Mouse (Mus musculus) frontal cortex, postnatal 10 days (tissue): Measurements from ENCODE around the gene Creb5.
A peak's percentile ranks its signal among the peaks of the same experiment; 100 is the strongest.

ENCODE experiments used
- DNase-seq, 2 experiments: peaks; one replicate each; pipeline ENCODE4 v3.0.0; 2022; ENCODE audit warnings: low spot score in 2 of 2, mixed read lengths in 1 of 2

Gene Creb5

DNA sequence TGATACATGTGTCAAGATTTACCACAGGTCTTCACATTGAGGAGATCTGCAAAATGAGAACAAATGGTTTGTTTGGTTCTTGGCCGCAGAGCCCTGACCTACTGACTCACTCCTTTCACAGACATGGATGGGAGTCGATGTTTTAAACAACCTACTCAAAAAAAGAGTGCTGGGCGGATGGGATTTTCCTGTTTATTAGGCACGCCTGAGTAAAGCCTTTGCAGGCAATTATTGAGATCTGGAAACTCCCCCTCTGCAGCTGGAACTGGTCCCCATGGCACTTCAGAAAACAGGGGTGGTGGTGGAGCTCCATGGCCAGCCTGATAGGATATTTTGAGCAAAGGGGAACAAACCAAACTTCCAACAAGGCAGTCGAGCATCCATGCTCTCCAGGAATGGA is 258.9 kb downstream of the Creb5 start:
- no peak for DNase-seq

- no peak for DNase-seq
Measured at GRCm38 (mm10) chr6:53548236-53548635, 261.2 kb downstream of the Creb5 start.

DNA sequence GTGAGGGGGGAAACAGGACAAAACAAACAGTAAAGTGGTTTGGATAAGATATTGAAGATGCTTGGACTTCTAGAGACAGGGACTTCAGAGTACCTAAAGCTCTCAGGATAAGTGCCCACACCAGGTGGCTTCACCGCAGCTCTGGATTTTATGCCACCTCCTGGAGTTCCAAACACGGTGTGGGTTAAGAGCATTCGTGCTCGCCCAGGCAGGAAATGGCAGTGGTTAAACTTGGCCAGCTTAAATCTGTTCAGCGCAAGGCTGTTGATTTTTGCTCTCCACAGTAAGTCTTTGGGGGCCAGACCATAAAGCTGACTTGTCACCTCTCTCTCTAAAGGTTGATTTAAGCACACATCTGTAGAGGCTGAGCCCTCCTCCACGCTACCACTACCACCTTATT is 262.3 kb downstream of the Creb5 start:
- DNase-seq = no peak

DNA sequence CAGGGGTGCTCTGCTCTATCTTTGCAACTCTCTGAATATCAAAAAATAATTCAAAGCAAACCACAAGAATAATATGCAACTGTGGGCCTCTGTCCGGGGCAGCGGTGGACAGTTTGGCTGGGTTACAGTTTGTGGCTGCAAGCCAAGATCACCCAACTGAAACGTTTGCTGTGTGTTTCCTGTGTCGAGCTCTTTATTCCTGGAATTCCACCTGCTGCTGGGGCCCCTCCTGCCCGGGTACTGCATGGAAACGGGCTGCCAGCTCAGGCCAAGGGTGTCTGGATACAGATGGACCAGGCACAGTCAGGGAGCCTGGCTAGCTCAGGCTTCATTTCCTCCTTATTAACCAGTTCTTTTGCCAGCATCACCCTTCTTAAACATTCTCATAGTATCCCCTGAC is 269.0 kb downstream of the Creb5 start:
- no peak for DNase-seq

DNA sequence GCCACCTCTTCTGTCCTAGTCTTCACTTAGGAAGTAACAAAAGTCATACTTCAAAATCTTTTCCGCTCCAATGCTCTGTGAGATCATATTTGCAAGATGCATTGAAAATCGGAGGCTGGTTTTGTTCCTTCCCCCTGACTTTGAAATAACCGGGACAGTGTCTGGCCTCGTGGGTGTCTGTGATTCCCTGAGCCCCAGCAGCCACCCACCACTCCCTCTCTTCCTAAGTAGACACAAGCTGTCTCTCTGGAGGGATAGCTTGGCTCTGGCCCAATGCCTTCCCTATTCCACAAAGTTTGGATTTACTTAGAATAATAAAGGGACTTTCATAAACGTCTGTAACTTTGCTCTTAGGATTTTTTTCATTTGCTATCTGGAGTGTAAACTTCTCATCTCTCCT is 273.9 kb downstream of the Creb5 start:
- DNase-seq = no peak

- DNase-seq = no peak
Measured at GRCm38 (mm10) chr6:53562586-53562985, 275.5 kb downstream of the Creb5 start.

DNA sequence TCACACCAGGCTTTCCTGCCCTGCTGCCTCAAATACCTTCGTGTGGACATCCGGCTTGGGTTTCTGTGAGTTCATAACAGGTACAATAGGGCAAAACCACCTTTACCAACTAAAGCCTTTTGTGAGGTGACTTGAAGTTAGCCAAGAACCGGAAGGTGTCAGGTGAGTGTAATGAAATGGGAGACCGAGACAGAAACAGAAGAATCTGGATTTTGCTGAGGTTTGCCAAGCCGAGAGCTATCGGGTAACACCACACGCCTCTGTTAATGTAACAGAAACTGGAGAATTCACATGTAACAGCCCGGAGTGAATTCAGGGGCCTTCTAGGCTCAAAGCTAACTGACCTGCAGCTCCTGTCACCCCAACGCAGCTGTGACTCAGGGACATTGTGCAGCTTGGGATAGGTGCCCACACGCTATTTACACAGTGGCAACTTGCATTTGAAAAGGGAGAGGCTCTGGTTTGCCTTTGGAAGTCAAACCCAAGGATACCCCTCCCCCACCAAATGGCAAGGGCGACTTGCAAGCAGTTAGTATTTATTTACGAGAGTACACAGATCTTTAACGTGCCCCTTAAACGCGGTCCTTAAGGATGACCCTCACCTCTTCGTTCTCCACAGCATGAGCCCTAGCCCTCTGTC is 276.6 kb downstream of the Creb5 start:
- DNase-seq = no peak

DNA sequence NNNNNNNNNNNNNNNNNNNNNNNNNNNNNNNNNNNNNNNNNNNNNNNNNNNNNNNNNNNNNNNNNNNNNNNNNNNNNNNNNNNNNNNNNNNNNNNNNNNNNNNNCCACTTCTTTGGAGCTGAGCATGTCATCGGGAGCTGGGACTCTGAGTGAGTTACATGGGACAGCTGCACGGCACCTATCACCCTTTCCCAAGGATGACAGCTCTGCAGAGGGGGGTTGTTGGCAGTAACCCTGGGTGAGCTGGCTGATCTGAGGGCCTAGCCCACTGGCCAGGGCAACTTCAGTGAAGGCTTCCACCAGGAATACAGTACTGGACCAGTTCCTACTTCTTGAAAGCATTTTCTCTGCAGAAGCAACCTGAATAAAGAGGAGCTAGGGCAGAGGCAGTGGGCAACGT is 282.4 kb downstream of the Creb5 start:
- DNase-seq = no peak

DNA sequence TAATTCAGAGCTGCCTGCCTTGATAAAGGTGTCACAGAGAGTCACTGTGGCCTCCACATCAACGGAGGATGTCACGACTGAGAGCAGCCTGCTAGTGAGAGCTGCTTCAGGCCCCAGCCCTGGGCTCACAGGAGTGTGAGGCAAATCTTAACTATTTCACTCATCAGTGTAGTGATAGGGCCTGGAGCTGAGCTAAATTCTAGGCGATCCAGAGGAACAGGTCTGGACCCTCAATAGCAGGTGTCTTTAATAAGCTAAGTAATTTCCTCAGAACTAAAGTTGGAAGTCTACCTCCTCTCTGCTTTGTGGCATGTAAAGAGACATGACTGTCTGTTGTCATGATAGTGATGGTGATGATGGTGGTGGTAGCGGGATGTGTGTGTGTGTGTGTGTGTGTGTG is 283.8 kb downstream of the Creb5 start:
- DNase-seq = no peak

- no peak for DNase-seq
Measured at GRCm38 (mm10) chr6:53571571-53572122, 284.6 kb downstream of the Creb5 start.

DNA sequence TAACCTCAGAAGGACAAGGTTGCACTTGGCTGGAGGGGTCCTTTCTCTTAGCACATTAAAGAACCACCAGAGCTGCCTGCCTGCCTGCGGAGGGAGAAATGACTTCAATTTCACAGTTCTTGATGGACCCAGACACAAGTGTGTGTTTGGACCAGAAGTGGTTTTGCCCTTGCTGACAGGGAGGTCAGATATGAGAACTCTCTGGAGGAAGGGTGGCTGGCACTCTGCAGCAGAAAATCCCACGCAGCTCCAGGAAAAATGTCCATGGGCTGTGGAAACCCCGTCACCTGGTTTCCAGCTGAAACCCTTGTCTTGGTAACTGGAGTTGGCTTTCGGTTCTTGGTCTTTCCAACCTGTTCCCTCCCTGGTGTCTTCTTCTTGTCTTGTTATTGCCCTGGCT is 285.4 kb downstream of the Creb5 start:
- no peak for DNase-seq

DNA sequence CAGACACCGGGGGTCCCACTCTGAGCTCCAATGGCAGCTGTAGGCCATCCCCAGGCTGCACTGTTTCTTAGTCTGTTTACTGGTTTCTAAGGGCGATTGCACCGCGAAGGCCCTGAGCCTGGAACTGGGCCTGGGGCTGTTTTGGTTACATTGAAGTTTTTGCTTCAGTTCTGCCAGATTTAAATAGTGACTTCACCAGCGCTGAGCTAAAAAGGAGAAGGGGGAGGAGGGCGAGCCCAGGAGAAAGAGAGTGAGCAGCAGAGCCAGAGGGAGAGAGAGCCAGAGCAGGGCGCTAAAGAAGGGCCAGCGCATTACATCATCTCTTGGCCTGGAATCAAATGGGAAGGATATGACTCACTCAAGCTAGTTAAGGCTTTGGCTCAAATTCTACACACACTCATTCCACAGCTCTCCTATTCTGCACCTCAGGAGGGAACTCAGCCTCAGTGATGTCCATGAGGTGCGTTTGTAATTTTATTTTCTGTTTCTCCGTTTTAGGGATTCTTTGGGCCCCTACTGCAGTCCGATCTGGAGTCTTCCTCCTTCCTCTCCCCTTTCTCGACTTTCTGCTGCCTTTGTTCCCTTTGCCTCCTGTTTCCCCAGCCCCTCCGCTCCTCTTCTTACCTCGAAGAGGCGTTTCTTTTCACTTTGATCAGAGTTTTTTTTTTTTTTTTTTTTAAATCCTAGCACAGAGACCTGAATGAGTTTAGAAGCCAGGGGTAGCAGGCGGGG is 286.1 kb downstream of the Creb5 start:
- DNase-seq = peak; percentile 72 to 77

- DNase-seq = no peak
Measured at GRCm38 (mm10) chr6:53573711-53574065, 286.6 kb downstream of the Creb5 start.

DNA sequence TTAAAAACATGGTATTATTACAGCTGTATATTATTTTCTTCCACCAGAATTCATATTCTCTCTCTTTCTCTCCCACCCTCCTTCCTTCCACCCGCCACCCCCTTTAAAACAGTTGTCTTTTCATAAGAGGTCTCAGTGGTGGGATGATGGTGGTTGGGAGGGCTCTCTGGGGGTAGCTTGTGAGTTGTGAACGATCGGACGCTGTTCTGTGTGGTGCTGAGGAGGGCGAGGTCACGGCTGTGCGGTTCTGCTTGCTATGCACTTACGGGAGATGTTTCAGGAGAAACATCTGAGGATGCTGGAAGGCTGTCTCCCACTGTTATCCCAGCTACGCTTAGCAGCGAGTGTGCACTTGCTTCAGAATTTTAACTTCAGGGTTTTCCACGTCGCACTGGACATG is 287.0 kb downstream of the Creb5 start:
- DNase-seq = no peak

DNA sequence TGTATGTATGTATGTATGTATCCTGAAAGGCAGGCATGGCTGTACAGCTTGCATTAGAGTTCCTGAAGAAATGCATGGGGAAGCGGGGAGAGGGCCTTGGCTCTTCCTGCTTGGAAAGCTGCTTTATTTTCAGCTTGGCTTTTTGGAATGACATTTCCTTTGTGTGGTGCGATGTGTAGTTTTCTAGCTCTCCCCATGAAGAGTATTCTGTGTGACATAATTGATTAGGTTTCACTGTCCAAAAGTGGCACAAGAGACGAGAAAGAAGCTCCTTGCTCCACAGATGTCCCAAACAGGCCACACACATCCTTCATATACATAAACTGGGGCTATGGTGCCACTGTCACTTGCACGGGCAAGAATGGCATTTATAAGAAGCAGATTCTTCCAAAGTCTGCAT is 288.1 kb downstream of the Creb5 start:
- DNase-seq = no peak

DNA sequence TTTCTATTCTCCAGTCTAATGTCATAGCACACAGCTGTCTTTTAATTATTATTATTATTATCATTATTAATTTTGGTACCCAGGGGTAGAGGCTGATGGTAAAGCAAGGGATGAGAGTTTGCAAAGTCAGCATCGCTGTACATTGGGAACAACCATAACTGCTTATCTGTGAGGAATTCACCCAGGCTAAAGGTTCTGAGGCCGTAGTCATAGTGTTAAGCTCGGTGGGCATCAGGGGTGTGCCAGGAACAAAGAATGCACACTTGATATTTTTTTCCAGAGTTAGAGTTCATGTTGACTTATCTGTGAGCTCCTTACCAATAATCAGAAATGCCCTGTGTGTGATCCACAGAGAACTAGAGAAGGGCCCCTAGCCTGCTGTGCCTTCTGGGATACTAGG is 288.8 kb downstream of the Creb5 start:
- DNase-seq = no peak

GRCm38 (mm10) chr6:53576841-53577240 is 289.8 kb downstream of the Creb5 start:
- no peak for DNase-seq

GRCm38 (mm10) chr6:53577776-53578175 is 290.7 kb downstream of the Creb5 start:
- DNase-seq = no peak

GRCm38 (mm10) chr6:53580346-53580745 is 293.3 kb downstream of the Creb5 start:
- no peak for DNase-seq

GRCm38 (mm10) chr6:53583234-53583875 is 296.3 kb downstream of the Creb5 start:
- DNase-seq = no peak

- DNase-seq = no peak
Measured at GRCm38 (mm10) chr6:53584718-53585405, 297.8 kb downstream of the Creb5 start.

GRCm38 (mm10) chr6:53589746-53590145 is 302.7 kb downstream of the Creb5 start:
- no peak for DNase-seq
